Mouse (Mus musculus) MEL (cell line): ENCODE results near the gene Acot13.

Experiments used
- CHD1 ChIP-seq: IDR thresholded peaks from 2 replicates; pipeline ENCODE4 v1.6.1; 2012; ENCODE audit warnings: low read depth, mild to moderate bottlenecking, inconsistent platforms, low read length, improper control_type of control experiment
- CTCF ChIP-seq, 3 experiments: IDR thresholded peaks in 2 of 3; conservative IDR thresholded peaks in 1 of 3; 2 replicates each; pipeline ENCODE4 v1.5.1; 2011 to 2012; ENCODE audit warnings: low read length in 3 of 3, low read depth in 2 of 3, mild to moderate bottlenecking in 2 of 3, improper control_type of control experiment in 1 of 3, inconsistent platforms in 1 of 3, mixed read lengths in 1 of 3, moderate library complexity in 1 of 3; ENCODE audit not compliant: control insufficient read depth in 1 of 3, insufficient read depth in 1 of 3, poor library complexity in 1 of 3, severe bottlenecking in 1 of 3
- EP300 ChIP-seq, 2 experiments: IDR thresholded peaks; 2 replicates each; pipeline ENCODE4 v1.6.1; 2011; ENCODE audit warnings: improper control_type of control experiment in 2 of 2, low read length in 2 of 2, low read depth in 1 of 2, mild to moderate bottlenecking in 1 of 2
- GATA1 ChIP-seq: IDR thresholded peaks from 2 replicates; pipeline ENCODE4 v1.6.1; 2011; ENCODE audit warnings: low read depth, low read length, improper control_type of control experiment
- NRF1 ChIP-seq: IDR thresholded peaks from 2 replicates; pipeline ENCODE4 v1.6.1; 2014; ENCODE audit warnings: low read depth, mild to moderate bottlenecking, inconsistent platforms, low read length, improper control_type of control experiment, moderate library complexity; ENCODE audit not compliant: poor library complexity, insufficient read depth, severe bottlenecking
- POLR2A ChIP-seq, 2 experiments: IDR thresholded peaks; 2 replicates each; pipeline ENCODE4 v1.6.1; 2011 to 2012; ENCODE audit warnings: low read length in 2 of 2, mild to moderate bottlenecking in 2 of 2, control low read depth in 1 of 2, improper control_type of control experiment in 1 of 2, low read depth in 1 of 2, moderate library complexity in 1 of 2; ENCODE audit not compliant: control insufficient read depth in 1 of 2, insufficient read depth in 1 of 2, poor library complexity in 1 of 2
- TBP ChIP-seq: IDR thresholded peaks from 2 replicates; pipeline ENCODE4 v1.8.0; 2011; ENCODE audit warnings: low read depth, low read length, improper control_type of control experiment
- TCF12 ChIP-seq: IDR thresholded peaks from 2 replicates; pipeline ENCODE4 v1.6.1; 2014; ENCODE audit warnings: low read depth, mild to moderate bottlenecking, inconsistent platforms, low read length, improper control_type of control experiment, moderate library complexity
- USF2 ChIP-seq, 2 experiments: IDR thresholded peaks; 2 replicates each; pipeline ENCODE4 v1.6.1; 2011 to 2012; ENCODE audit warnings: improper control_type of control experiment in 2 of 2, low read length in 2 of 2, borderline replicate concordance in 1 of 2, inconsistent platforms in 1 of 2, low read depth in 1 of 2, mild to moderate bottlenecking in 1 of 2; ENCODE audit not compliant: insufficient read depth in 1 of 2

DNA sequence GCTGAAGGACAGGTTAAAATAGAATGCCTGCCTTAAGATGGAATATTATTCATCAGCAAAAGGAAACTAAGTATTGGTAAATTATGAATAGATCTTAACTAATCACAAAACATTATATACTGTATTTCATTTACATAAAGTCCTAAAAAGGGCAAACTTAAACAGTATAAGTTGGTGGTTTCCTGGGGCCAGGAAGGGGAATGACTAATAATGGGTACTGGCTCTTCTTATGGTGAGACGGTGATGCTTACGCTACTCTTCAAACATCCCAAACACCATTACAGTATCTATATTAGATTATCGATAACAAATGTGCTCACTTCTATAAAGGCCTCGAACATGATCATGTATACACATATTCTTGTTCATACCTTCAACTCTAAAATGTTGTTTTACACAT is 32.7 kb downstream of the Acot13 start:
- no peak for TF ChIP-seq CTCF (IDR thresholded peaks at IDR 0.05 in 2 of 3, conservative IDR thresholded peaks at IDR 0.05 in 1 of 3; ENCODE audit: control insufficient read depth in 1 of 3, insufficient read depth in 1 of 3, low read depth in 2 of 3, low read length in 3 of 3, poor library complexity in 1 of 3, severe bottlenecking in 1 of 3)
- no peak for TF ChIP-seq NRF1
- no peak for TF ChIP-seq TBP
- TF ChIP-seq EP300 (IDR thresholded peaks at IDR 0.05; ENCODE audit: low read depth in 1 of 2, low read length in 2 of 2), result no peak
- no peak for TF ChIP-seq CHD1
- TF ChIP-seq USF2 (IDR thresholded peaks at IDR 0.05; ENCODE audit: borderline replicate concordance in 1 of 2, insufficient read depth in 1 of 2, low read depth in 1 of 2, low read length in 2 of 2), result no peak
- TF ChIP-seq GATA1, result no peak
- no peak for TF ChIP-seq POLR2A (IDR thresholded peaks at IDR 0.05; ENCODE audit: control insufficient read depth in 1 of 2, insufficient read depth in 1 of 2, low read depth in 1 of 2, low read length in 2 of 2, poor library complexity in 1 of 2)
- TF ChIP-seq TCF12, result no peak
